Mouse (Mus musculus) brown adipose tissue, adult 24 weeks (tissue): ENCODE data around the gene Vash1. TPM values are rescaled to one million over a fixed set of nuclear protein-coding genes. Genes with fewer than 3 reads are reported as not detected.

Experiments used
- H3K27ac ChIP-seq: fragments of 200-500 bp; replicated peaks from 2 replicates; pipeline ENCODE4 v1.5.1; 2012; ENCODE audit warnings: low read depth, mild to moderate bottlenecking, low read length
- H3K4me1 ChIP-seq: fragments of 200-500 bp; 2 replicates; pipeline ENCODE4 v1.6.1; 2012; ENCODE audit warnings: low read length, mixed read lengths; ENCODE audit not compliant: control insufficient read depth, insufficient read depth, insufficient read length
- H3K4me3 ChIP-seq: fragments of 200-500 bp; 2 replicates; pipeline ENCODE4 v1.5.1; 2012; ENCODE audit warnings: low read depth, mild to moderate bottlenecking, low read length, moderate library complexity; ENCODE audit not compliant: insufficient read depth
- polyA plus RNA-seq: library from polyadenylated mRNA; stranded (reverse); fragments of >200 nt; gene quantifications from 2 replicates; pipeline ENCODE4 v1.2.4, GENCODE M21; 2012; ENCODE audit not compliant: missing spikeins, insufficient read depth, insufficient read length

Vash1 gene
- polyA plus RNA-seq, 1 experiment = 1.5 TPM

GRCm38 (mm10) chr12:86719961-86720639 lies 41.6 kb downstream of the Vash1 start:
- Histone ChIP-seq H3K4me1 (no peaks in the 10 kb centered on the region), H3K4me3 (no peak overlapping the region), H3K27ac (no peak overlapping the region)

- no peak overlapping the region for H3K4me3 ChIP-seq
- no peak overlapping the region for H3K27ac ChIP-seq
- no peaks in the 10 kb centered on the region for H3K4me1 ChIP-seq
Measured at GRCm38 (mm10) chr12:86721453-86721852, 43.0 kb downstream of the Vash1 start.

- Histone ChIP-seq H3K27ac (no peak overlapping the region), H3K4me1 (no peaks in the 10 kb centered on the region), H3K4me3 (no peak overlapping the region)
Measured at GRCm38 (mm10) chr12:86724300-86724699, 45.8 kb downstream of the Vash1 start.

- Histone ChIP-seq H3K4me1 (no peaks in the 10 kb centered on the region), H3K27ac (no peak overlapping the region)
Measured at GRCm38 (mm10) chr12:86725706-86726105, 47.2 kb downstream of the Vash1 start.

GRCm38 (mm10) chr12:86726120-86726640 lies 47.7 kb downstream of the Vash1 start, which contains the start of gene Angel1:
Angel1 (minus strand) TSS chr12:86726460.
- Histone ChIP-seq H3K4me3 (peak within 1 kb of the TSS; percentile 90), H3K27ac (no peak within 1 kb of the TSS), H3K4me1 (no peaks in the 10 kb centered on the region)

More at GRCm38 (mm10) chr12:86725706-86726105, 47.2 kb downstream of the Vash1 start:
- peak overlapping the region; percentile 90 for H3K4me3 ChIP-seq

- H3K27ac ChIP-seq = no peak within 1 kb of the TSS
- H3K4me1 ChIP-seq = no peaks in the 10 kb centered on the region
- no peak within 1 kb of the TSS for H3K4me3 ChIP-seq
Measured at GRCm38 (mm10) chr12:86734319-86734810, 55.9 kb downstream of the Vash1 start, which contains the start of gene Lrrc74a. Lrrc74a (plus strand) TSS chr12:86734369.

Other genes with a start within 250 kb of the Vash1 start
- 2.2 and 2.9 TPM in 2 replicates for gene Angel1, start 47.8 kb downstream of the Vash1 start, polyA plus RNA-seq
- not detected in 2 replicates for gene Lrrc74a, start 55.7 kb downstream of the Vash1 start, polyA plus RNA-seq
- 7.1 and 23.0 TPM in 2 replicates for gene Irf2bpl, start 206.1 kb downstream of the Vash1 start, polyA plus RNA-seq